Mouse (Mus musculus): ENCODE data around the gene Mfsd4b1. TPM values are rescaled to one million over a fixed set of nuclear protein-coding genes. Genes with fewer than 3 reads are reported as not detected.

Mfsd4b1 gene
- polyA plus RNA-seq, 1 experiment, result not detected

- H3K27ac ChIP-seq (ENCODE audit: insufficient read depth, low read depth, low read length), result peak overlapping the region; percentile 89
- no peaks in the 10 kb centered on the region for H3K27me3 ChIP-seq (ENCODE audit: control insufficient read depth, insufficient read depth, low read length)
- H3K4me3 ChIP-seq (ENCODE audit: low read depth, low read length), result no peak overlapping the region
- TF ChIP-seq CTCF (IDR thresholded peaks at IDR 0.05; ENCODE audit: extremely low read depth, insufficient read length, insufficient replicate concordance, low read depth, low read length), result no peak
- no peak for TF ChIP-seq POLR2A (IDR thresholded peaks at IDR 0.05; ENCODE audit: low read depth, low read length)
- H3K4me1 ChIP-seq (ENCODE audit: control insufficient read depth, insufficient read depth, insufficient read length, low read length), result peaks cover 25% of the 10 kb centered on the region
- peaks cover 11% of the 10 kb centered on the region for H3K36me3 ChIP-seq (ENCODE audit: control insufficient read depth, insufficient read depth, low read length)
- 59% methylated on average over 8 of the region's 8 CpGs for WGBS
Measured at GRCm38 (mm10) chr10:40054455-40054854, 29.4 kb upstream of the Mfsd4b1 start.

DNA sequence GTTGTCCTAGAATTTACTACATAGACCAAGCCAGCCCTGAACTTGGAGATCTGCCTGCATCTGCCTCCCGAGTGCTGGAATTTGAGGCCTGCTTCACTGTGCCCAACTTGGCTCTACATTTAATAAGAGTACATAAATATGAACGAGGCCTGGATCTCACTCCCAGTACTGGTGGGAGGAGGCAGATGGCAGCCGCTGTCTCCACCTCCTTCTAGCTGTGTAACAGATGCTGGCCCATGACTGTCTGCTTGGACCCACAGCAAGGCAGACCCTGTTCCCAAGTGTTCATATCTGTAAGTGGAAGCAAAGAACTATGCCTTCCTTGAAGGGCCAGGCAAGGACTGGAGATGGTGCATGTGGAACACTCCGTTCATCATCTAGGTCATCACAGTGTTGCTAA is 28.8 kb upstream of the Mfsd4b1 start:
- H3K4me3 ChIP-seq (ENCODE audit: low read depth, low read length), result no peak overlapping the region
- peak overlapping the region; percentile 89 for H3K27ac ChIP-seq (ENCODE audit: insufficient read depth, low read depth, low read length)
- peaks cover 11% of the 10 kb centered on the region for H3K36me3 ChIP-seq (ENCODE audit: control insufficient read depth, insufficient read depth, low read length)
- 82% methylated on average over 4 of the region's 4 CpGs for WGBS
- no peaks in the 10 kb centered on the region for H3K27me3 ChIP-seq (ENCODE audit: control insufficient read depth, insufficient read depth, low read length)
- H3K4me1 ChIP-seq (ENCODE audit: control insufficient read depth, insufficient read depth, insufficient read length, low read length), result peaks cover 24% of the 10 kb centered on the region
- TF ChIP-seq POLR2A (IDR thresholded peaks at IDR 0.05; ENCODE audit: low read depth, low read length), result no peak

- Histone ChIP-seq H3K4me1 (ENCODE audit: control insufficient read depth, insufficient read depth, insufficient read length, low read length) (peaks cover 21% of the 10 kb centered on the region), H3K27ac (ENCODE audit: insufficient read depth, low read depth, low read length) (peak overlapping the region; percentile 89; the same call in 1 of the 2 replicates), H3K36me3 (ENCODE audit: control insufficient read depth, insufficient read depth, low read length) (peaks cover 11% of the 10 kb centered on the region), H3K4me3 (ENCODE audit: low read depth, low read length) (no peak overlapping the region), H3K27me3 (ENCODE audit: control insufficient read depth, insufficient read depth, low read length) (no peaks in the 10 kb centered on the region)
- 32% methylated on average over 3 of the region's 3 CpGs for WGBS
- TF ChIP-seq POLR2A (IDR thresholded peaks at IDR 0.05; ENCODE audit: low read depth, low read length), result no peak
- no peak for TF ChIP-seq CTCF (IDR thresholded peaks at IDR 0.05; ENCODE audit: extremely low read depth, insufficient read length, insufficient replicate concordance, low read depth, low read length)
Measured at GRCm38 (mm10) chr10:40053257-40053895, 28.3 kb upstream of the Mfsd4b1 start.

GRCm38 (mm10) chr10:40051997-40052396 is 26.9 kb upstream of the Mfsd4b1 start:
- TF ChIP-seq POLR2A (IDR thresholded peaks at IDR 0.05; ENCODE audit: low read depth, low read length), result no peak
- no peak for TF ChIP-seq CTCF (IDR thresholded peaks at IDR 0.05; ENCODE audit: extremely low read depth, insufficient read length, insufficient replicate concordance, low read depth, low read length)
- Histone ChIP-seq H3K27me3 (ENCODE audit: control insufficient read depth, insufficient read depth, low read length) (no peaks in the 10 kb centered on the region), H3K27ac (ENCODE audit: insufficient read depth, low read depth, low read length) (peak overlapping the region; percentile 11; the same call in 1 of the 2 replicates), H3K4me1 (ENCODE audit: control insufficient read depth, insufficient read depth, insufficient read length, low read length) (peaks cover 19% of the 10 kb centered on the region), H3K4me3 (ENCODE audit: low read depth, low read length) (no peak overlapping the region), H3K36me3 (ENCODE audit: control insufficient read depth, insufficient read depth, low read length) (peaks cover 11% of the 10 kb centered on the region)
- WGBS, result 46% methylated on average over 3 of the region's 3 CpGs

DNA sequence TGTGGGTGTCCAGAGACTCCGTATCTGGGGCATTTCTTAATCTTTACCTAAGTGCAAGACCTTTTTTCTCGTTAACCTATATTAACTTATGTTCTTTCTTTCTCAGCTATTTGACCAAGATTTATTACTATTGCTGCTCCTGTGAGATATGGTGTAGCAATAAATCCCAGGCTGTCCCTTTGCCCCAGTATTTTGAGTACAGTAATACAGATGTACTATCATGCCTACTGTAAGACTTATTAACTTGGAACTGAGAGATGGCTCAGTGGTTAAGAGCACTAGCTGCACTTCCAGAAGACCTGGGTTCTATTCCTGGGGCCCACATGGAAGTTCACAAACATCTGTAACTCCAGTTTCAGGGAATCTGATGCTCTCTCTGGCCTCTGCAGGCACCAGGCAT is 25.7 kb upstream of the Mfsd4b1 start:
- no peak for TF ChIP-seq CTCF (IDR thresholded peaks at IDR 0.05; ENCODE audit: extremely low read depth, insufficient read length, insufficient replicate concordance, low read depth, low read length)
- no peak for TF ChIP-seq POLR2A (IDR thresholded peaks at IDR 0.05; ENCODE audit: low read depth, low read length)
- H3K27ac ChIP-seq (ENCODE audit: insufficient read depth, low read depth, low read length), result no peak overlapping the region
- WGBS, result 49% methylated on average over 2 of the region's 2 CpGs
- H3K4me1 ChIP-seq (ENCODE audit: control insufficient read depth, insufficient read depth, insufficient read length, low read length), result peaks cover 11% of the 10 kb centered on the region
- H3K4me3 ChIP-seq (ENCODE audit: low read depth, low read length), result no peak overlapping the region
- H3K27me3 ChIP-seq (ENCODE audit: control insufficient read depth, insufficient read depth, low read length), result no peaks in the 10 kb centered on the region
- H3K36me3 ChIP-seq (ENCODE audit: control insufficient read depth, insufficient read depth, low read length), result peaks cover 11% of the 10 kb centered on the region

- TF ChIP-seq POLR2A (IDR thresholded peaks at IDR 0.05; ENCODE audit: low read depth, low read length), result no peak
- peak; percentile 18; the same call in 1 of the 2 replicates for TF ChIP-seq CTCF (IDR thresholded peaks at IDR 0.05; ENCODE audit: extremely low read depth, insufficient read length, insufficient replicate concordance, low read depth, low read length)
- no peaks in the 10 kb centered on the region for H3K27me3 ChIP-seq (ENCODE audit: control insufficient read depth, insufficient read depth, low read length)
- H3K4me1 ChIP-seq (ENCODE audit: control insufficient read depth, insufficient read depth, insufficient read length, low read length), result no peaks in the 10 kb centered on the region
- H3K36me3 ChIP-seq (ENCODE audit: control insufficient read depth, insufficient read depth, low read length), result peaks cover 8% of the 10 kb centered on the region
- H3K27ac ChIP-seq (ENCODE audit: insufficient read depth, low read depth, low read length), result no peak overlapping the region
- 66% methylated on average over 4 of the region's 4 CpGs for WGBS
- no peak overlapping the region for H3K4me3 ChIP-seq (ENCODE audit: low read depth, low read length)
Measured at GRCm38 (mm10) chr10:40041339-40041738, 16.3 kb upstream of the Mfsd4b1 start.

- no peaks in the 10 kb centered on the region for H3K4me1 ChIP-seq (ENCODE audit: control insufficient read depth, insufficient read depth, insufficient read length, low read length)
- H3K27me3 ChIP-seq (ENCODE audit: control insufficient read depth, insufficient read depth, low read length), result no peaks in the 10 kb centered on the region
- peaks cover 21% of the 10 kb centered on the region for H3K36me3 ChIP-seq (ENCODE audit: control insufficient read depth, insufficient read depth, low read length)
- TF ChIP-seq POLR2A (IDR thresholded peaks at IDR 0.05; ENCODE audit: low read depth, low read length) (no peak), CTCF (IDR thresholded peaks at IDR 0.05; ENCODE audit: extremely low read depth, insufficient read length, insufficient replicate concordance, low read depth, low read length) (no peak)
- no peak overlapping the region for H3K27ac ChIP-seq (ENCODE audit: insufficient read depth, low read depth, low read length)
- 80% methylated on average over 24 of the region's 24 CpGs for WGBS
- no peak overlapping the region for H3K4me3 ChIP-seq (ENCODE audit: low read depth, low read length)
Measured at GRCm38 (mm10) chr10:40036686-40037560, 11.9 kb upstream of the Mfsd4b1 start.
